Mouse (Mus musculus): ENCODE measurements at regions not wholly inside any gene's neighbourhood (a gene's known extent, or its start where the extent isn't known, plus 50 kb on each side); places are given as distances from the start of the nearest gene placed in this dataset.
A peak's percentile ranks its signal among the peaks of the same experiment; 100 is the strongest.

- peak; percentile 86 for DNase-seq (ENCODE audit: low spot score)
Measured at GRCm38 (mm10) chrX:33416321-33416720, 103.1 kb downstream of the Btbd35f12 start.

Data from testis, postnatal 10 days (tissue).